Mouse (Mus musculus): ENCODE measurements around the gene Ap4s1.
A peak's percentile ranks its signal among the peaks of the same experiment; 100 is the strongest.

GRCm38 (mm10) chr12:51691845-51692632 is 1.2 kb downstream of the Ap4s1 start, which contains the start of gene Strn3:
- TF ChIP-seq CTCF (IDR thresholded peaks at IDR 0.05; ENCODE audit: extremely low read depth, insufficient read length, insufficient replicate concordance, low read depth, low read length) (no peak), POLR2A (IDR thresholded peaks at IDR 0.05; ENCODE audit: low read depth, low read length) (peak; percentile 64)

Measured in small intestine, adult 2 months (tissue).